Mouse (Mus musculus) yolk sac, embryonic 10.5 days (tissue): ENCODE data around the gene Tmem135.
A peak's percentile ranks its signal among the peaks of the same experiment; 100 is the strongest.

Experiments used
- DNase-seq: peaks from one replicate; pipeline ENCODE4 v3.0.0-alpha.2; 2017; ENCODE audit warnings: low spot score

Tmem135 gene

DNA sequence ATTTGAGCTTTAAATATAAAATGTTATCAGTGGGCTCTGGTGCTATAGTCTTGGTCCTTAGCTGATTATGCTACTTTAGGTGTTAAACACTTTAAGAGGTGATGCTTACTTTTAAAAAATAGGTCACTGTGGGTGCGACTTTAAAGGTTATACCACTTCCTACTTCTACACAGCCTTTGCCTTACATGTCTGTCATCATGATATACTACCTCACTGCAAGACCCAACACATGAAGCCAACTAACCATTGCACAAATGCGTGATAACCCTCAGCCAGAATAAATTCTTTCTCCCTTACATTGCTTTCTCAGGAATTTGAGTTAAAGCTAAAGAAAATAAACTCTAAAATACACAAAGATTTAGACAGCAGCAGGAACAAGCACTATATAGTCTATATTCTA is 150.7 kb downstream of the Tmem135 start:
- no peak for DNase-seq

DNA sequence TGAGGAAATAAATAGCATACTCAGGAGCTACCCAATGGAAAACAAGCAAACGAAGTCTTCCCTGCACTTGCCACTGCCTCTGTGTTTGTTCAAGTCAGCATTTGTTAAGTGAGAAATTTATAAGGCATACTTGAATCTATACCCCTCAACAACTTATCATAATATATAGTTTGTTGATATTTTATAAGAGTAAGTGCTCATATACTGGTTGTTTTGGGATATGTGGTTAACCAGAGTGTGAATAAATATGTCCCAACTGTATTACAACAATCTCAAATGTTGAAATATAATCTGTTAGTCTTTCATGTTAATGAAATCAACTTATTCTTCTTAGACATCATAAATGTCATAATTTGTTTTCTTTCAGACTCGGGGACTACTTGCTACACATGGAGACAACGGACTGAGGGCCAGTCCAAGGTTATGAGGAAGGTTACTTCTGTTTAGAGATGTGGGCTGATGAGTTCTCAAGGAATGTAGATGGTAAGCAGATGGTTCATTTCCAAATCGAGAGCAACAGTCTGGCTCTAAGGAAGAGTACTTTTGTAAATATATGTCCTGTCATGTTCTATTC is 152.1 kb downstream of the Tmem135 start:
- DNase-seq, result no peak

DNA sequence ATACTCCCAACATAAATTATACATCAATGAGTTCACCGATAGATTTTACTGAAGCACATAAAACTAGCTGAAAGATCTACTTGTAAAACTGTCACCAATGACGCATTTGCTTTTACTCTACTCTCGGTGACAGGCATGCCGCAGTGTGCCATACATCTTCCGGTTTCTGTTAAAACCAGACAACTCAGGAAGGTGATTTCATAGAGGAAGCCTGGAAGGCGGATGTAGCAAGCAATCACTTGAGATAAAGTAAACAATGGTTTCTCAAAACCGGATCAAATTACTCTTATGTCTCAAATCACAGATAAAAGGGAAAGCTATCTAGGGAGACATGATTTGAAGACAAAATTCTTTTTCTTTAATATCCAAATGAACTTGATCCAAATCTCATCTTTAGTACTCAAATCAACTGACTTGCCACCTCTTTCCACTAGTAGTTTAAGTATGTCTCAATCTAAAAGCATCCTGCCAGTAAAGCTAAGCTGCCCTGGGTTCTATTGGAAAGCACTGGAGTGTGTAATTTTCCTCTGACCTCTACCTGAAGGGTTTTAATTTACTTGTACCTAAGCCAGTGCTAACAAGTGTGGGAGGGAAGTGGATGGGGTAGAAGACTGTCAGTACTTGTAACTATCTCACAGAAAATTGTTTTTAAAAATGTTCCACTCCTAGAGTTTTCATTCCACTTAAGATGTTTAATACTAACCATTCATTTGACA is 155.7 kb downstream of the Tmem135 start:
- peak; percentile 22 for DNase-seq

DNA sequence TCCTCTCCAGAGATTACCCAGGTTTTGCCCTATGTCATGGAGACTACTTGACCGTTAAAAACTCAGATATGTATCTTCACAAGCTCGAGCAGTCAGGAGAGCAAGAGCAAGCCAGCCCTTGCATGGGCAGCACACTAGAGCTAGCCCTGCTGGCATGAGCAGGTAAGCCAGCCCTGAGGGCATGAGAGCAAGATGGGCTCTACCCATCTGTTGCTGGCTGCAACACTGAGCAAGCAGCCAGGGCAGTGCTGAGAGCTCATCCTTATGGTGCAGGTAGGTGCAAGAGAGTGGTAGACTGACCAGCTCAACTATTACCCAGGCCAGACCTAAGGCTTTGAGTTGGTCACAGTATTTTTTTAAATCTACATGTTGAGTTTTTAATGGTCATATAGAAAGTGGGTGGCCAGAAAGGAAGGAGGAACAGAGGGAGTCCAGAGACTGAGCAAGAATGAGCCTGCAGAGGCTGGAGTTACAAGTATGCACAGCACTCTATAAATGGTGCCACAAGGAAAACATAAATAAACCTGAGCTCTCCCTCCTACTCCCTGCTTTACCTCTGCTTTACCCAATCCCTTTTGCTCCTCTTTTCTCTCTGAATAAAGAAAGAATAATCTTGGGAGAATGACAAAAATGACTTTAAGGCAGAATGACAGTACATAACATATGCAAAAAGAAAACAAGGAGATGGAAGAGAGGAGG is 156.9 kb downstream of the Tmem135 start:
- no peak for DNase-seq

DNA sequence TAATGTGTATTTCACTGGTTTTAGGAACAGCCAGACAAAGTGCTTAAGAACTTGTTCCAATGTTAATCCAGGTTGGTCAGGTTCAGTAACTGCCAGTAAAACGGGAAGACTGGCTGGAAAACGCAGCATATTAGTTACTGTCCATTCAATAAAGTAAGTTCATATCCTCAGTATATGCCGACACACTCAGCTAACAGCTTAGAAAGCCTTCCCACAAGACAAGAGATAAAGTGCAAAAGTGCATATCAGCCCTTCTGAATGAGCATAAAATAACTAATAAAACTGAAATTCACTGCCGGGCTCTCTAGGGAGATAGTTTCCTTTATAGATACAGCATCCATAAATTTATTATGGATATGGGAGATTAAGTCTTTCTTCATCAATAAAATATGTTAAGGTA is 161.5 kb downstream of the Tmem135 start:
- DNase-seq, result no peak

DNA sequence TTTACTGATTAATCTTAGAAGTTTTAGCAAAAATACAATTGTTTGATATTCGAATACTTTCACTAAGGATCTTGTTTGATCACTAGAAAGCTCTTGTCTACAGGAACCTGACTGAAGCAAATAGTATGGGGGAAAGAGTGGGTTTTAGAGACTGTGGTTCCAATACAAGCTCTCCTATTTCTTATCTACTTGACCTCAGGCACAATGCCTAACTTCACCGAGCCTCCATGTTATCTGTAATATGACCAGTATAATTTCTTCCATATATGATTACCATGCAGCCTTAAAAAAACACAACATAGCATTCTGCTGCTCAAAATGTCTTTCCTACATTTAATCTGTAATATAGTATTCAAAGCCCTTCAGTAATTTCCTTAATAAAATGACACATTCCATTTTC is 161.9 kb downstream of the Tmem135 start:
- no peak for DNase-seq

DNA sequence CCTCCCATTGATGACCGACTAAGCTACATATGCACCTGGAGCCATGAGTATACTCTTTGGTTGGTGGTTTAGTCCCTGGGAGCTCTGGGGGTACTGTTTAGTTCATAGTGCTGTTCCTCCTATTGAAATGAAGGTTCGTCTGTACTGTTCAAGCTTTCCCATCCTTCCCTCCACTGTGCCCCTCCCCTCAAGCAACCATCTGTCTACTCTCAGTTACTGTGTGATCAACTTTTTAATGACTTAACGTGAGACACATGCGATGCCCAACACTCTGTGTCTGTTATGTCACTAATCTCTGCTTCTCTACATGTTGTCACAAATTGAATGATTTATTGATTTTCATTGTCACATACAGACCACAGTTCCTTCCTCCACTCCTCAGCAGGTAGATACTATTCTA is 164.4 kb downstream of the Tmem135 start:
- DNase-seq, result no peak

DNA sequence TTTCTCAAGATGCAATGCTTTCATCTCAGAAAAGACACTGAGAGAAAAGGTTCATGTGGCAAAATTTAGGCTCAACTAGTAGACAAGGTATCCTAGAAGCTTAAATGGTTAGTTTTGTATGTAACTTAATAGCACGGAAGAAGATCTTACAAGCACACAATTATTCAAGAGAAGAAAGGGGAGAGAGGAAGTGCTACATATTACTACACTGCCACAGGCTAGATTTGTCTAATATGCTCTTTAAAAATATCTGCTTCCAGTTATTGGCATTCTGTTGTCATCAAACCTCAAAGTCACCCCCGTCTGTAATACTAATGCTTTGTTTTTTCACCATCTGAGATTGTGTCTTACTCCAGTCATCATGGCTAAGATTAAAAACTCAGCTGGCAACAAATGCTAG is 167.4 kb downstream of the Tmem135 start:
- DNase-seq, result no peak

DNA sequence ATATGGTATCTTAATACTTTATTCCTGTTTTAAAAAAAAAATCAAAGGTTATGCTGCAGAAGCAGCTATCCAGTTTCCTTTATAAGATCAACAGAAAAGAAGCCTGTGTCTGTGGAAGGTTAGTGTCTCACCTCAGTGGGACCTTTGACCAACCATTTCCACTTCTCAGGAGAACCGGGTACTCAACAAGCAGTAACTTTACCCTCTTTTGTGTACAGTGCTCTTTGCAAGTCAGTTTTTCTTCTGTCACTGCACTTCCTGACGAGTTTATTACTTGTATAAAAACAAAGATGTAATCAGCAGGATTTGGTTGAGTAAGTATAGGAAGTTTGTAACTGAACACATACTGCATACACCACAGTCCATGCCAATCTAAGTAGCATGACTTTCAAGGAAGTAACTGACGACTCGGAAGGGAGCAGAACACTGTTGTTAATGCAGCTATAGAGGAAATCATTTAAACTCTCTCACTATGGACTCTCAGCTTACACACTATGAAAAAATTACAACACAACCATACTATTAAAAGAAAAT is 168.0 kb downstream of the Tmem135 start:
- DNase-seq, result no peak

DNA sequence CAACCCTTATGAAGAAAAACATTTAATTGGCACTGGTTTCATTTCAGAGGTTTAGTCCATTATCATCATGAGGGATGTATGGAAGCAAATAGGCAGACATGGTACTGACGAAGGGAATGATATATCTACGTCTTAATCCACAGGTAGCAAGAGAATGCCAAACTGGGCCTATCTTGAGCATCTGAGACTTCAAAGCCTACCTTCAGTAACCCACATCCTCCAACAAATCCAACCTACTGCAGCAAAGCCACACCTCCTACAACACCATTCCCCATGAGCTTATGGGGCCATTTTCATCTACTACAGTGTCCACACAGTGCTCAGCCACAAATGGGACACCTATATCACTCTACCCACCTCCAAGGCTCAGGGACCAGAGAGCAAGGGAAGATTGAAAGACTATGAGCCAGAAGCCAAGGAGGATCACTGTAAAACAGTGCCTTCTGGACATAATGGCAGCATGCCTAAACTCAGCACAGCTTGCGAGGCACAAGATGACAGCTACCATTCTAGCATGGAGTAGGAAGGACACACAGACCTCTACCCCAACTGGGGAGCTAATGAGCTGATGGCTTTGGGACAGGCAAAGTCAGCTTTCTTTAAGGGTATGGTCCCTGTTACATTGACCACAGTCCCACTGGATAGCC is 171.4 kb downstream of the Tmem135 start:
- no peak for DNase-seq

DNA sequence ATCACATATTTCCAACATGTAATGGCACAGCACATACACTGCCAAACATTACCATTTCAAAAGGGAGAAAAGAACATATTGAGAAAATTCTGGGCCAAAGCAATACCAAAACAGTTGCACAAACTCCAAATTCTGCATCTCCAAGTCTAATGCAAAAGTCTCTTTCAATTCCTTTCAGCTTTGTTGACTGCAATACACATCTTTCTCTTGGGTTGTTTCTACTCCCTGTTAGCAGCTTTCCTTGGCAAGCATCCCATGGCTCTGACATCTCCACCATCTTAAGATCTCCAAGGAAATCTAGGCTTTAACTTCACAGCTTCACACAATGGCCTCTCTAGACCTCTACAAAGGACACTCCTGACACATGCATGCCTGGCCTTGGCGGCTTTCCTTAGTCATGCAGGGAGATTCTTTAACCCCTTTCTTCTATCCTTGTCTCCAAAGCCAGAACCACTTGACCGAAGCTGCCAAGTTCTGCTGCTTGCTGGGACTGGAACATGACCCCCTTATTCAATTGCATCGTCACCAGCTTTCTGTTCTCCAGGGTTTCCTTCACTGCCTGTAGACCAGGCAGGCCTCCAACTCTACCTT is 172.7 kb downstream of the Tmem135 start:
- DNase-seq, result no peak

DNA sequence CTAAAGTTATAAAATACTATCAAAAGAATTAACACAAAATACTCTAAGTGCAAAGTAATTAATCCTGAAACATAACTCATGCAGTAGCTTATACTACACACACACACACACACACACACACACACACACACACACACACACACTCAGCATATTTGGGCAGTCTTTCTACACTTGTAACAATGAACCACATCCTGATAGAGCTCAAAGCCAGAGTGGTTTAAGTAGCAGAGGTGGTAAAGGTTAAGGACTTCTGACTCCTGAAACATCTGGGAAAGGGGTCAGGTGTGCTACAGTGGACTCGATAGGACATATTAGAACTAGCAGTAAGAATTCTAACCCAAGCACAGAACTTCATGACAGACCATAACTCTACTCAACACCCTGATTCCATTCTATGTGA is 181.4 kb downstream of the Tmem135 start:
- DNase-seq, result no peak

DNA sequence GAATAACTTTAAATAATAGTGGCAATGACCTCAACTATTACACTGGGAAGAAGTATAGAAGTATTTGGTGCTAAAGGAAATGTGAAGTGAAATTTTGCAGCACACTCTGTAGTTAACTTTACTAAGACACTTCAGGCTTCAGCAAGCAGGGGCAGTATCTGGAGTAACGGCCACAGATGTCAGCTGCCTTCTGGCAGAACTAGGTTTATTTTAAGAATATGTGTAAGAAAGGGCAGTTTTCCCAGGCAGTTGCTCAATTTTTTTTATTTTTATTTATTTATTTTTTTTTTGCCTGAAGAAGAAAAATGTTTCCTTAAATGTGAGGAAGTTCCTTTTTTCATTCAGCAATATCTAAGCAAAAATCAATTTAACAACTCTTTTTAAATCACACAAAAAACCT is 187.4 kb downstream of the Tmem135 start:
- no peak for DNase-seq

DNA sequence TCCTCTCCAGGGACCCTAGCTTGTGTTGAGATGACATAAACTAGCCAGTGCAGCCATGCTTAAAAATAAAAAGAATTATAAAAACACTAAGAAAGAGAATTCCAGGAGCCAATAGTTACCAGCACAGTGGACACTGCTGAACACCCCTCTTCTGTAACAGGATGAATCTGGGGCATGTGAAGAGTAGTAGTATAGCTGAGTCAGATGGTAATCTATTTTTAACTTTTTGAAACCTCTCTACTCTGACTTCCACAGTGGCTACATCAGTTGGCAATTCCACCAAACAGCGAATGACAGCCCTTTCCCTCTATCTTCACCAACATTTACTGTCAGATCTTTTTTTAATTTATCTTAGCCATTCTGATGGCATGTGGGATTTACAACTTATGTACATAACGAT is 187.9 kb downstream of the Tmem135 start:
- DNase-seq, result no peak

DNA sequence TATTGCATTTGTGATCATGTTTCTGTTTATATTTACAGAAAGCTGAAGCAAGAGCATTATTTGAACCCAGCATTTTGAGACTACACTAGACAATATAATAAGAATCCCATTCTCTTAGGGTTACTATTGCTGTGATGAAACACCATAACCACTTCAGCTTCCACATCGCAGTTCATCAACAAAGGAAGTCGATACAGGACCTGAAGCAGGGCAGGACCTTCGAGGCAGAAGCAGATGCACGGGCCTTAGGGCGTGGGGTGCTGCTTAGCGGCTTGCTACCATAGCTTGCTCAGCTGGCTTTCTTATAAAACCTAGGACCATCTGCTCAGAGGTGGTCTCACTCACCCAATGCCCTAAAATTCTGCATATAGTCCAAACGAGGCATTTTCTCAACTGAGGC is 188.3 kb downstream of the Tmem135 start:
- no peak for DNase-seq

DNA sequence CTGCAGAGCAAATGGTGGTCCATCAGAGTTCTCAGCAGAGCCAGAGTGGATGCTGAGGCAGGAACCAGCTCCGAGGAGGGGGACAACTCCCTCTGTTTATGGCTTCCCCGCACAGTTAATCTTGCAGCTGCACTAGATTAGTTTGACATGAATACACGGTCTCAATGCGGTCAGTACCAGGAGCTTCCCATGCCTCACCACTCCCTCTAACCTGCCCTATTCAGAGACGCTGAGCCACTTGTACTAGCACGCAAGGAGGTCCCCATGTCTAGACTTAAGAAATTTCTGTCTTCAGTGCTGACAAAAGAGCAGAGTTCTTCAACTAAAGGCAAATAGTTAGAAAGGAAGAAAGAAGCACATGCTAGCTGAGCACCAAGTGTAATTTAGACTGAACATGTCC is 193.5 kb downstream of the Tmem135 start:
- no peak for DNase-seq

DNA sequence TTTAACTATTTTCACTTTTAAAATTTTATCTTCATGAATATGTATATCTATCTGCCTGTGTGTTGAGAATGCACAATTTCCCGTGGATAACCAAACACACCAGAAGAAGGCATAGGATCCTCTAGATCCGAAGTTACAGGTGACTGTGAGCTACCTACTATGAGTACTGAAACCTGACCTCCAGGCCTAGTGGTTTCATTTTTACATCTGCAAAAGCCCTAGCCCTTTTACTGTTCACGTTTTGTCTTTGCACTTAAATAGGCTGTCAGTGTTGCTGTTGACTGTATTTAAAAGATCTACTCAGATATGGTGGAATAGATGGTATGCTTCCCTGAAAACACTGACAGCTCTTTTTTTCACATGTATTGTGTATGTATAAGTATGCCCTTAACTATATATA is 197.9 kb downstream of the Tmem135 start:
- DNase-seq, result no peak

DNA sequence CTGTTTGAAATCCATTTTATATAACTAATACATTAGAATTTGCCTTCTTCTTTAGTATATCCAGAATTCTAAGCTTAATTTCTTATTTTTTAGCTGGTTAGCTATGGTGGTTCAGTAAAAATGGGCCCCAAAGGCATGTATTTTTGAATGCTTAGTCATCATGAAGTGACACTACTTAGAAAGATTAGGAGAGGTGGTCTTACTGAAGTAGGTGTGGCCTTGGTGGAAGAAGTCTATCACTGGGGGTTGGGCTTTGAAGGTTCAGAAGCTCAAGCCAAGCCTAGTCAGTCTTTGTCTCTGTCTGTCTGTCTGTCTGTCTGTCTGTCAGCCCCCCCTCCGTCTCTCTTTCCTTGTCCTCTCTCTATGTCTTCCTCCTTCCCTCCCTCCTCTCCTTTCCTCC is 198.6 kb downstream of the Tmem135 start:
- no peak for DNase-seq

DNA sequence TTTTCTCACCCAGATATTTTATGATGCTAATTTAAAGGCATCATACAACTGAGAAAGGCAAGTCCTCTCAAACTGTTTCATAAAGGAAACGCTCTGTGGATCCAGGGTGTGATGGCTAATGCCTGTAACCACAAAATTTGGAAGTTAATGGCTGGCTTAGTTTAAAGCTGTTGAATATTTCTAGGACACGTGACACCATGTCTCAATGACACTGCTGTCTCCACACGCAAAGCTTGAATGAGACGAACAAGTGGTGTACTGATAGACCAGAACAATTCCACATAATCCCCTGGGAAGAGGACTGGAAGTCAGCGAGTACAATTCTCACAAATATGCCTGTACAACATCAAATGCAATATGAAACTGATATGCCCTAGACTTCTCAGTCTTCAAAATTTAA is 200.9 kb downstream of the Tmem135 start:
- no peak for DNase-seq

DNA sequence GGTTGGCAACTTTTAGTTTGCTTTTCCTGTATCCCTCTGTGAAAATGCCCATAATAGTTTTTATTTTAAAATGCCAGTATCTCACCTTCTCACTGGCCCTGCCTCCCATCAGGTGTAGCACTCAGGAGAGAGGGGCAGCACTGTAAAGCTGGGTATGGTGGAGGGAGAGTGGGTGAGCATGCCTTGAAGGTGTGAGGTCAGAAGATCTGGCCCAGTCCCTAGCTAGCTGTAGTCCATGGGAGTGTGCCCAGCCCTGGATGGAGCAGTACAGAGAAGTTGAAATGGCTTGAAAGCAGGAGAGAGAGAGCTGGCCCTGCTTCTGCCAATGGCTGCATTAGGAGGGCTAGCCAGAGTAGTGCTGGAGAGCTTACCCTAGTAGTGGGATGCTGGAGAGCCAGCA is 202.1 kb downstream of the Tmem135 start:
- DNase-seq, result no peak

DNA sequence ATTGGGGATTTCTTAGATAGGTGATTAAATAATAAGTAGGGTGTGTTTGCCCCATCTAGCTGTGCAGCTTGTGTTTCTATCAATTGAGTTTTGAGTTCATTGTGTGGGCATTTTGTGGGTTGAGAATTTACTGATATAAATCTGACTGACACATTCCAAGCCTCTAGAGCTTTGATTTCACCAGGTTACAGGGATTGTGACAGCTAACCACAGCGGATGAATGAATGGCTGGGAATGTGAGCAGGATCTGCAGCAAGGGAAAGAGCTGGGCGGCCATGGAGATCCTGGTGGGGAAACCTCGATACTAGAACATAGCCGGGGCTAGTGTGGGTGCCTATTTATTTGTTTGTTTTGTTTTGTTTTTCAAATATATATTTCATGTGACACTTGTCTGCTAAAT is 205.5 kb downstream of the Tmem135 start:
- DNase-seq, result no peak

DNA sequence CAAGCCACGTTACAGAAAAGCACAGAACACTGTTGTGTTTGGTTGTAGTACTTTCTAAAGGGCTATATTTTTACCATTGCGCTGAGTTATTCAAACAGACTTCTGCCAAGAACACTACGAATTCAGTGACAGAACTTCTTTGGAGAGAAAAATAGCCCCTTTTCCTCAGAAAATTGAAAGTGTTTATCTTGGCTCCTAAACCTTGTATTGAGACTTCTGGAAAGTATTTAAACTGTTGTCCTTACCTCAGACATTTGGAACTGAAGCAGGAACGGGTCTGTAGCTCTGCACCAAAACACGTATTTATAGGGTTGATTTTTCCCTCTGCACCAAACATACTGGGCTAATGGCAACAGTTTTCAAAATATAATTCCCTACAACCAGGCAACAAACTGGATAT is 210.6 kb downstream of the Tmem135 start:
- DNase-seq, result no peak

DNA sequence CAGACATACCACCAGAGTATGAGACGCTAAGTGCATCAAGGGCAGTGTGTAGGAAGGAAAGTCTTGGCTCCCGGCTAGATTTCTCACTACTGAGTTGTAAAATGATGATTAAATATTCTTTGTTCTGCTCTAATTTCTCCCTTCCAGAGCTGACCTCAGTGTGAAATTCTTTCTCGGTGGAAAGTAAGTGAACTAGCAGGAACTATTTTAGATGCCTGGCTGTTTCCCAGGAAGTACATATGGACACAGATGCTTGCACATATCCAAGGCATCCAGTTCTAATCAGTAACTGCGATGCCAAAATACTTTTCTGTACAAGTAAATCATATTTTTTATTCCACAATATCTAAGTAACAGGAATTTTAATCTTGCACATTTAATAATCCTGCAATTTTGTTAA is 220.1 kb downstream of the Tmem135 start:
- DNase-seq, result no peak
